8 mouse cellular contexts compared by ENCODE assay signal in the genomic region with DNA sequence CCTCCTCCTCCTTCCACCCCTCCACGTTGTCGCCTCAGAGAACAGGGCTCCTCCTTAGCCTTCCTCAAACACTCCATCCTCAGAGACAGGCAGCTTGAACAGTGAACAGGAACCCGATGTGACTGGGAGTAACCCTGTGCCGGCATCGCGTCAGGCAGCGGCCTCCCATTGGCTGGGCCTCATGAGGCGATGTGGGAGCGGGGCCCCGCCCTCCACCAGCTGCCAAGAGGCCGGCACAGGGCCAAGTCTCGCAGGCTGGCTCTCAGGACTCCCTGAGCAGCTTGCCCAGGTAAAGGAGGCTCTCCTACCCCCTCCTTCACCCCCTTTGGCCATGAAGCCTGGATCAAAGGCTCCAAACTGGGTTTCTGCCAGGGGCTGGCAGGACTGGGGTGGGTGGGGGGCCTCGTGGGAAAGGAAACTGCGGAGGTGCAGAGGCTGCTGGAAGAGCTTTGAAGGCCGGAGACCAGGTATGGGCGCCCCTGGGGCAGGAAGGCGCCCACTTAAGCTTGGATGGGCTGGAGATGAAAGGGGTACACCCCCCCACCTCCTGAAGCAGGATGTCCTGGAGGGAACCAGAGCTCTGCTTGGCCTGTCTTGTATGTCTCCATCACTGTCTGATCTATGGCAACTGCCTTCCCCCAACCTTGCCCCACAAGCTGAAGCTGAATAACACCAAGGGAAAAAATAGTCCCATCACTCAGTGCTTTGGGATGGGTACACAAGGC. TPM values are rescaled to one million over a fixed set of nuclear protein-coding genes. Genes with fewer than 3 reads are reported as not detected.
A peak's percentile ranks its signal among the peaks of the same experiment; 100 is the strongest.
DNase-seq lines count a peak whose midpoint lies in the region; ATAC-seq and TF ChIP-seq lines count a peak whose summit lies in the region.

No protein-coding gene starts in this region.

- peak overlapping the region; percentile 47; the same call in 1 of the 2 replicates for H3K9ac ChIP-seq in embryonic facial prominence, embryonic 14.5 days (ENCODE audit: low read depth, low read length)
- H3K9ac ChIP-seq in kidney, embryonic 14.5 days (ENCODE audit: low read depth, low read length): peak overlapping the region; percentile 45; the same call in 1 of the 2 replicates
- no peak overlapping the region for H3K9ac ChIP-seq in limb, embryonic 14.5 days (ENCODE audit: low read depth, low read length, severe bottlenecking)
- peak overlapping the region; percentile 66 for H3K9ac ChIP-seq in midbrain, embryonic 16.5 days (ENCODE audit: low read depth, low read length)

- H3K9me3 ChIP-seq in embryonic facial prominence, embryonic 14.5 days (ENCODE audit: control insufficient read depth, low read length): no peaks in the 10 kb centered on the region
- no peaks in the 10 kb centered on the region for H3K9me3 ChIP-seq in kidney, embryonic 14.5 days (ENCODE audit: control insufficient read depth, low read length)
- no peaks in the 10 kb centered on the region for H3K9me3 ChIP-seq in limb, embryonic 14.5 days (ENCODE audit: control insufficient read depth, low read length)
- no peaks in the 10 kb centered on the region for H3K9me3 ChIP-seq in midbrain, embryonic 16.5 days (replicated peaks; ENCODE audit: control insufficient read depth, low read length, poor library complexity, severe bottlenecking)

- TF ChIP-seq CTCF in spleen, adult 2 months (IDR thresholded peaks at IDR 0.05; ENCODE audit: extremely low read depth, insufficient read depth, insufficient read length, insufficient replicate concordance): no peak

- H3K36me3 ChIP-seq in embryonic facial prominence, embryonic 14.5 days (ENCODE audit: control insufficient read depth, insufficient read depth, low read length): no peaks in the 10 kb centered on the region
- H3K36me3 ChIP-seq in kidney, embryonic 14.5 days (ENCODE audit: control insufficient read depth, insufficient read depth, low read length): no peaks in the 10 kb centered on the region; the same call in 1 of the 2 replicates
- H3K36me3 ChIP-seq in limb, embryonic 14.5 days (ENCODE audit: control insufficient read depth, insufficient read depth, low read length): peaks cover 15% of the 10 kb centered on the region; the same call in 1 of the 2 replicates
- H3K36me3 ChIP-seq in midbrain, embryonic 16.5 days (ENCODE audit: control insufficient read depth, insufficient read depth, low read length): no peaks in the 10 kb centered on the region
- H3K36me3 ChIP-seq in spleen, adult 2 months (ENCODE audit: control insufficient read depth, insufficient read depth, low read length): no peaks in the 10 kb centered on the region

- H3K27me3 ChIP-seq in embryonic facial prominence, embryonic 14.5 days (replicated peaks; ENCODE audit: control insufficient read depth, insufficient read depth, low read length): no peaks in the 10 kb centered on the region
- no peaks in the 10 kb centered on the region for H3K27me3 ChIP-seq in kidney, embryonic 14.5 days (ENCODE audit: control insufficient read depth, insufficient read depth, low read length)
- H3K27me3 ChIP-seq in limb, embryonic 14.5 days (ENCODE audit: control insufficient read depth, insufficient read depth, low read length): no peaks in the 10 kb centered on the region
- no peaks in the 10 kb centered on the region for H3K27me3 ChIP-seq in midbrain, embryonic 16.5 days (ENCODE audit: control insufficient read depth, insufficient read depth, low read depth, low read length)
- peaks cover under 1% of the 10 kb centered on the region; the same call in 1 of the 2 replicates for H3K27me3 ChIP-seq in spleen, adult 2 months (ENCODE audit: control insufficient read depth, insufficient read depth, low read length)

- H3K4me3 ChIP-seq in embryonic facial prominence, embryonic 14.5 days (ENCODE audit: low read depth, low read length): peak overlapping the region; percentile 13
- H3K4me3 ChIP-seq in kidney, embryonic 14.5 days (ENCODE audit: low read length): peak overlapping the region; percentile 20; the same call in 1 of the 2 replicates
- peak overlapping the region; percentile 9; the same call in 1 of the 2 replicates for H3K4me3 ChIP-seq in limb, embryonic 14.5 days (replicated peaks; ENCODE audit: low read length)
- H3K4me3 ChIP-seq in midbrain, embryonic 16.5 days (ENCODE audit: low read depth, low read length): peak overlapping the region; percentile 24
- peak overlapping the region; percentile 20; the same call in 1 of the 2 replicates for H3K4me3 ChIP-seq in spleen, adult 2 months (ENCODE audit: extremely low read depth, insufficient read depth, insufficient read length)

- peak; percentile 40; the same call in 1 of the 2 replicates for TF ChIP-seq POLR2A in limb, embryonic 14.5 days (IDR thresholded peaks at IDR 0.05; ENCODE audit: borderline replicate concordance, extremely low read depth, insufficient read depth, insufficient read length)
- no peak; the same call in 1 of the 2 replicates for TF ChIP-seq POLR2A in spleen, adult 2 months (IDR thresholded peaks at IDR 0.05; ENCODE audit: low read depth, low read length)

- WGBS in embryonic facial prominence, embryonic 14.5 days: 8% methylated on average over 14 of the region's 17 CpGs
- 9% methylated on average over 17 of the region's 17 CpGs for WGBS in kidney, embryonic 14.5 days
- WGBS in limb, embryonic 14.5 days: 5% methylated on average over 17 of the region's 17 CpGs
- 6% methylated on average over 17 of the region's 17 CpGs for WGBS in midbrain, embryonic 16.5 days
- WGBS in spleen, adult 2 months: 12% methylated on average over 17 of the region's 17 CpGs

- peak; percentile 95 for ATAC-seq in embryonic facial prominence, embryonic 14.5 days (ENCODE audit: low read depth)
- ATAC-seq in kidney, embryonic 14.5 days (ENCODE audit: low FRiP score, low TSS enrichment): peak; percentile 94
- peak; percentile 91 for ATAC-seq in limb, embryonic 14.5 days (ENCODE audit: low FRiP score, low read depth)
- ATAC-seq in midbrain, embryonic 16.5 days: peak; percentile 88

- peaks cover 28% of the 10 kb centered on the region for H3K4me1 ChIP-seq in embryonic facial prominence, embryonic 14.5 days (ENCODE audit: control insufficient read depth, insufficient read depth, low read length)
- peaks cover 14% of the 10 kb centered on the region for H3K4me1 ChIP-seq in kidney, embryonic 14.5 days (ENCODE audit: control insufficient read depth, insufficient read depth, low read length)
- peaks cover 30% of the 10 kb centered on the region for H3K4me1 ChIP-seq in limb, embryonic 14.5 days (ENCODE audit: control insufficient read depth, insufficient read depth, low read length)
- peaks cover 28% of the 10 kb centered on the region for H3K4me1 ChIP-seq in midbrain, embryonic 16.5 days (ENCODE audit: control insufficient read depth, insufficient read depth, low read length)
- H3K4me1 ChIP-seq in spleen, adult 2 months (ENCODE audit: control insufficient read depth, insufficient read depth, insufficient read length): peaks cover 20% of the 10 kb centered on the region; the same call in 1 of the 2 replicates

- peak overlapping the region; percentile 55 for H3K4me2 ChIP-seq in embryonic facial prominence, embryonic 14.5 days (ENCODE audit: low read depth, low read length)
- peak overlapping the region; percentile 44 for H3K4me2 ChIP-seq in kidney, embryonic 14.5 days (replicated peaks; ENCODE audit: low read depth, low read length)
- H3K4me2 ChIP-seq in limb, embryonic 14.5 days (replicated peaks; ENCODE audit: low read depth, low read length, severe bottlenecking): peak overlapping the region; percentile 33
- peak overlapping the region; percentile 68 for H3K4me2 ChIP-seq in midbrain, embryonic 16.5 days (ENCODE audit: low read length)

- DNase-seq in 3T3-L1 (ENCODE audit: low read depth, low spot score): peak; percentile 13
- peak; percentile 54 to 61 for DNase-seq in adrenal gland, postnatal 4 days (ENCODE audit: low spot score in 2 of 2)
- DNase-seq in embryonic facial prominence, embryonic 14.5 days (ENCODE audit: low spot score): peak; percentile 95
- peak; percentile 41 to 59 for DNase-seq in heart, adult 9 months (ENCODE audit: low spot score in 2 of 2)
- DNase-seq in limb, embryonic 14.5 days (ENCODE audit: low spot score): peak; percentile 91
- DNase-seq in spleen, adult 2 months (ENCODE audit: low read depth in 1 of 2, low spot score in 2 of 2): peak; percentile 54 to 82

- H3K27ac ChIP-seq in embryonic facial prominence, embryonic 14.5 days (replicated peaks; ENCODE audit: low read depth, low read length): peak overlapping the region; percentile 66
- H3K27ac ChIP-seq in kidney, embryonic 14.5 days (ENCODE audit: low read depth, low read length): peak overlapping the region; percentile 65; the same call in 1 of the 2 replicates
- H3K27ac ChIP-seq in limb, embryonic 14.5 days (replicated peaks; ENCODE audit: low read depth, low read length): 0 out of 2 replicates have a peak overlapping the region, but pooled peaks have one; percentile 39
- H3K27ac ChIP-seq in midbrain, embryonic 16.5 days (ENCODE audit: low read length): peak overlapping the region; percentile 76
- H3K27ac ChIP-seq in spleen, adult 2 months (ENCODE audit: insufficient read depth, low read length): no peak overlapping the region

RNA-seq across cellular contexts. Expression of gene Mfsd2a, which starts 5.4 kb away (rescaled TPM):
- total RNA-seq in adrenal gland, postnatal 4 days (2021): under 1 TPM; 0.59 to 0.90 TPM
- polyA plus RNA-seq in embryonic facial prominence, embryonic 14.5 days (2014; fragmentation: Nextera tagmentation; extraction: Ambion mirVana): 5.3 and 6.6 TPM in 2 replicates
- polyA plus RNA-seq in kidney, embryonic 14.5 days (2014; fragmentation: Nextera tagmentation; extraction: Ambion mirVana): 3.1 and 3.4 TPM in 2 replicates
- 13.1 and 16.4 TPM in 2 replicates for polyA plus RNA-seq in limb, embryonic 14.5 days (2012; rRNA removed)
- 9.1 and 9.3 TPM in 2 replicates for polyA plus RNA-seq in limb, embryonic 14.5 days (2014; fragmentation: Nextera tagmentation; extraction: Ambion mirVana)
- 32.3 and 33.5 TPM in 2 replicates for polyA plus RNA-seq in midbrain, embryonic 16.5 days (2015; fragmentation: Nextera tagmentation; extraction: Ambion mirVana)
- 0.82 and 1.3 TPM in 2 replicates for polyA plus RNA-seq in spleen, adult 2 months (2012; rRNA removed)

RNA-seq across cellular contexts. Expression of gene Mycl, which starts 39.9 kb away (rescaled TPM):
- 1 to 10 TPM; 2.8 to 2.9 TPM for total RNA-seq in adrenal gland, postnatal 4 days (2021)
- polyA plus RNA-seq in embryonic facial prominence, embryonic 14.5 days (2014; fragmentation: Nextera tagmentation; extraction: Ambion mirVana): 26.9 and 29.3 TPM in 2 replicates
- 7.9 and 13.8 TPM in 2 replicates for polyA plus RNA-seq in kidney, embryonic 14.5 days (2014; fragmentation: Nextera tagmentation; extraction: Ambion mirVana)
- polyA plus RNA-seq in limb, embryonic 14.5 days (2012; rRNA removed): 24.6 and 26.2 TPM in 2 replicates
- polyA plus RNA-seq in limb, embryonic 14.5 days (2014; fragmentation: Nextera tagmentation; extraction: Ambion mirVana): 39.2 and 41.1 TPM in 2 replicates
- 58.9 and 68.8 TPM in 2 replicates for polyA plus RNA-seq in midbrain, embryonic 16.5 days (2015; fragmentation: Nextera tagmentation; extraction: Ambion mirVana)
- polyA plus RNA-seq in spleen, adult 2 months (2012; rRNA removed): 7.3 and 7.6 TPM in 2 replicates

Comparison
In these comparisons a context has a peak if more than half of its experiments do, and no peak if none do; other contexts are left out.
1. DNase-seq: peak in every context shown above with its lines; median percentile 95 in embryonic facial prominence, embryonic 14.5 days; 91 in limb, embryonic 14.5 days; 68 in spleen, adult 2 months; 58 in adrenal gland, postnatal 4 days; 50 in heart, adult 9 months; 13 in 3T3-L1.